Mouse (Mus musculus) ZHBTc4 (cell line): ENCODE measurements at regions not wholly inside any gene's neighbourhood (a gene's known extent, or its start where the extent isn't known, plus 50 kb on each side); places are given as distances from the start of the nearest gene placed in this dataset.

Source experiments
- DNase-seq: peaks from one replicate; pipeline ENCODE4 v3.0.0-alpha.2; 2011; ENCODE audit warnings: low read depth, low spot score

DNA sequence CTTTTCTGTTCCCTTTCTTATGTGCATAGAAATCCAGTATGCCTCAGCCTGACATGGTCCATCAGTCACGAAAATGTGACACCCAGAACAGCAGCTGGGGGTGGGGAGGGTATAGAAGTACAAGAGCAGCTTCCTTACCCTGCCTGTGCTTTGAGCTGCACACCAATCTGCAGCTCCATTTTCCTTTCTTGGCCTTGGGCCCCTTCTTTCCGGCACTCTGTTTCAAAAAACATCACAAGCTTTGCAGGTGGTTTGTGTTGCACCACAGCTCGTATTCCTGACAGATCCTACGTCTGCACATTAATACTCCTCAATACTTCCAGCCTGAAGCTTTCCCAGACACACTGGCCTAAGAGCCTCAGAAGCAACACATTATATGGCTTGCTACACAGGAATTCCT is 138.1 kb upstream of the Nt5c1b start:
- DNase-seq, result no peak

DNA sequence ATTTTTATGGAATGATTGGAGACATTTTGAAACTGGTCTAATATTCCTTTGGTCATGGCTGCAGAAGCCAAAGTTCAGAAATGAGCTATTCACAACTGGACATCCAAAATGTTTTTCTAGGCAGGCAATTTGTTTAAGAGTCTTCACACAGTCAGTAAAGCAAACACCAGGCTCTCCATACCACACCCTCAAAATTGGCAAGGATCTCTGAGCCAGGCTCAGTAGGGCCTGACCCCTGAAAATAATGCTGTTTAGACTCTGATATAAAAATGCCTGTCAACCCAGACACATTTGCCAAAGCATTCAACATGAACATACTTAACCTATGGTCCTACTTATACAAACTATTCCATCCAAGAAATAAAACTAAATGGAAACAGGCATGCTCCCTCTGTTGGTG is 121.7 kb upstream of the Nt5c1b start:
- no peak for DNase-seq

DNA sequence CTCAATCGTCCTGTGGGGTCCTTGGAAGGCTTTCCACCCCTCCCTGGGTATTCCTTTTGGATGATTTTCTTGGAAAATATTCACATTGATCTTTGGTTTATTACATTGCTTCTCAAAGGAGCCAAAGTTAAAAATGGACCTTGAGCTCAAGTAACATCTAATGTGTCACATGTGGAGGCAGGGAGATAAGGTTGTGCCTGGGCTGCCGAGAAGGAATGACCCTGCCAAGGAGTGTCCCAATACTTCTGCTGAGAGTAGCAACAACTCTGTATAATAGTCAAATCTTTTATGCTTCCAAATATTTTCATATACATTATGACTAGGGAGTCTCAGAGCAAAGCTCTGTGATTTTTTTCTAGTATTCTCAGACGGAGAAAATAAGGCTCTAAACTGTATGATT is 113.4 kb upstream of the Nt5c1b start:
- DNase-seq, result no peak

DNA sequence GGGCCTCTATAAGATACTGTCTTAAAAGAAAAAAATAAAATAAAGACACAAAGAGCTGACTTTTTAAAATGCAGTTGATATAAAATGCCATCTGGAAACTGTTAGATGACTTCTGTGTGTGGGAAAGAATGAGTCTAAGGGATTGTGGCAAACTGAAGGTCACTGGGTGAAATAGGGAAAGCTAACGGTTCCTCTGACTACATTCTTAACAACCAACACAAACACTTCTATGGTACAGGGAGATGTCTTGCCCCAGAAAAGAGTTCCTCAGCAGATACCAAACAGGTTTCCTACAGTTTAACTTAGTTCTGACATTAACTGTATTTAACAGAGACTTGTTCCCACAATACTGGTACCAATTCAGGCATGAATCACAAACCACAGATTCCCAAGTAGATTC is 103.6 kb upstream of the Nt5c1b start:
- DNase-seq, result no peak

DNA sequence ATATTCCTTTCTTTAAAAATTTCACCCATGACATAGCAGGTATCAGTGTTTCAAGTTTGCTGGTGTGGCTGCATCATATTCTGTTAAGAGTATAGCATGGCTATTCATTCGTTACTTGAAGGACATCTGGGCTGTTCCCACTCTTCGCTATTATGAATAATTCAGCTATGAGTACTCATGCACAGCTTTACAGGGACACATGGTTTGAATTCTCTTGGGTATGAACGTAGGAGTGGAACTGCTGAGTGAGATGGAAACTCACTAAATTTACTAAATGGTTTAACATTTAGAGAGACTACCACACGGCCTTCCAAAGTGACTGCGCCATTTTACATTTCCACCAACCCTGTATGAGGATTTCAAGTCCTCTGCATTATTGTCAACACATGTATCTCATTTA is 97.7 kb upstream of the Nt5c1b start:
- no peak for DNase-seq

DNA sequence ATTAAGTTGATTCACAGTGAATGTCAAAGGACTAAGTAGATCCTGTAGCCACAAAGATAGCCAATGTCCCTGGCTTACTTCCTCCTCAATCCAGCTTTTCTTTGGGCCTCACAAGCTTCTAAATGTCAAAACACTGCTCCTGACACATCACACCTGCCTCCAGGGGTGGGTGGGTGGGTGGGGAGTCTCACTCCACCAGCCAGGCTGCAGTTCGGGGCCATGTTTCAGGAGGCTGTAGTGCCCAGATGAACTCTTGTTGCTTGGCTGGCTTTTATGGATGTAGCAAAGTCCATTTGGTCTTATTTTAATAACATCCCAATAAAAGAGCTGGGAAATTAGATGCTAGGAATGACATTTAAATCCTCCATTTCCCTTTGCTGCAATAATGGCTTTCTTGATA is 94.5 kb upstream of the Nt5c1b start:
- DNase-seq, result no peak

DNA sequence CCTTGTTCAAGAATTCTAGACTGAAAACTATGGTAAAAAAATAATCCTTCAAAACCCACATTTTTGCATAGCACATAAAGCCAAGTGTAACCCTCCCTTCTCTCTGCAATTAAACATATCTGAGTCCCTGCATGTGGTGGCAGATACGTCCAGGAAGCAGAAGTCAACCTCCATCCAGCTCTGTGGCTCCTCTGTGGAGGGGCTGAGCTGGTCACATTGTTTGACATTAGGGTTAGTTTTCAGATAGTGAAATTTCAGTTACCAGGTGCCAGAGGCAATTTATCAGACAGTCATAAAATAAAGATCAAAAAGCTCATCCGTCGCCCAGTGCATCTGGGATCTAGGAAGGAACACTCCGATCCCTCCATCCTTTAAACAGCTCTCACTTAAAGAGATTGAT is 77.1 kb upstream of the Nt5c1b start:
- DNase-seq, result no peak

DNA sequence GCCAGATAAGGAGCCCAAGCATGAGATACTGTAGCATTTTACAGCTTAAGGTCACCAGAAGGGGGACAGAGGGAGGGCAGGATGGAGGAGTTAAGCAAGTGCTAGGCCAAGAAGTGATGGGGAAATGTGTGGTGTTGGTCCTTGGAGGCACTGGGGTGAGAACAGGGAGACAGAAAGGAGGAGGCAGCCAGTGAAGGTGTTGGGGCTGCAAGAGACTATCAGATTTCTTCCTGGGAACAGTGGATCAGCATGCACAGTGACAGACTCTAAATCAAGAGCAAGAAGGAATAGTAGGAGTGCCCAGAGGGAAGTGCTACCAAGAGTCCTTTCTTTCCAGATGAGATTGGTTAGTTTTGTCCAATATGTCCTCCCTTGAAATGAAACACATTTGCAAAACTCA is 63.8 kb upstream of the Nt5c1b start:
- DNase-seq, result no peak
